29 mouse cellular contexts compared by ENCODE assay signal in genomic region chr17:13187621-13188020, GRCm38 (mm10). TPM values are rescaled to one million over a fixed set of nuclear protein-coding genes. Genes with fewer than 3 reads are reported as not detected.
DNase-seq lines count a peak whose midpoint lies in the region; ATAC-seq and TF ChIP-seq lines count a peak whose summit lies in the region.
"Not testable (repeated sequence)": the region's sequence is repeated elsewhere in the genome, so short reads cannot be mapped to it uniquely, and the experiment has no call there.
"Had no signal": no experiment of that assay in that cellular context is flagged by ENCODE, and none has a peak within 500 bp of the region (broad histone marks: within the 10 kb centered on the region; RNA-seq: fewer than 3 reads in every experiment).

No protein-coding gene starts in this region.

- TF ChIP-seq CTCF in ES-Bruce4 (IDR thresholded peaks at IDR 0.05; ENCODE audit: low read depth, low read length); cerebellum, adult 2 months (IDR thresholded peaks at IDR 0.05; ENCODE audit: borderline replicate concordance, insufficient read depth, low read depth, low read length); layer of hippocampus, adult 2 months (conservative IDR thresholded peaks at IDR 0.05): not testable (repeated sequence)

- intact Hi-C loops in left cerebral cortex, postnatal 4 days (cut with DNase I) = not testable (repeated sequence)

- not testable (repeated sequence) for H3K27me3 ChIP-seq in ES-Bruce4 (ENCODE audit: control insufficient read depth, insufficient read depth, low read length, poor library complexity, severe bottlenecking); cerebellum, adult 2 months (ENCODE audit: control insufficient read depth, insufficient read depth, low read length); forebrain, embryonic 11.5 days (ENCODE audit: control insufficient read depth, insufficient read depth, low read length); heart, embryonic 10.5 days (ENCODE audit: insufficient read depth, poor library complexity, severe bottlenecking)

- 43% methylated on average over 6 of the region's 6 CpGs for WGBS in cerebellum, adult 2 months
- 75% methylated on average over 6 of the region's 6 CpGs for WGBS in forebrain, embryonic 11.5 days
- WGBS in heart, embryonic 10.5 days = 69% methylated on average over 6 of the region's 6 CpGs

- not testable (repeated sequence) for H3K4me3 ChIP-seq in ES-Bruce4 (ENCODE audit: low read depth, low read length); cerebellum, adult 2 months (replicated peaks; ENCODE audit: insufficient read depth, low read depth, low read length); forebrain, embryonic 11.5 days (ENCODE audit: low read depth, low read length); heart, embryonic 10.5 days; layer of hippocampus, adult 2 months

- ATAC-seq in forebrain, embryonic 11.5 days (replicated peaks; ENCODE audit: low FRiP score) = not testable (repeated sequence)

- peak; percentile 13 to 18 for DNase-seq in cerebellum, adult 2 months
- DNase-seq in forebrain, embryonic 11.5 days (ENCODE audit: low spot score) = peak; percentile 46
- peak; percentile 76 for DNase-seq in heart, embryonic 10.5 days (ENCODE audit: low spot score)
- DNase-seq in layer of hippocampus, adult 2 months (ENCODE audit: low spot score in 2 of 2) = not testable (repeated sequence)
- peak; percentile 29 for DNase-seq in left cerebral cortex, postnatal 4 days

- not testable (repeated sequence) for H3K27ac ChIP-seq in ES-Bruce4 (ENCODE audit: insufficient read depth, low read length); cerebellum, adult 2 months (ENCODE audit: insufficient read depth, low read length); forebrain, embryonic 11.5 days (ENCODE audit: low read depth, low read length); heart, embryonic 10.5 days
- H3K27ac ChIP-seq in layer of hippocampus, adult 2 months = peak overlapping the region; percentile 56

- H3K4me1 ChIP-seq in ES-Bruce4 (ENCODE audit: control insufficient read depth, insufficient read depth, low read length); cerebellum, adult 2 months (ENCODE audit: control insufficient read depth, insufficient read depth, low read length); forebrain, embryonic 11.5 days (replicated peaks; ENCODE audit: control insufficient read depth, insufficient read depth, low read length); heart, embryonic 10.5 days: not testable (repeated sequence)

- TF ChIP-seq EP300 in ES-Bruce4 (IDR thresholded peaks at IDR 0.05; ENCODE audit: insufficient read depth, low read depth, low read length) = peak; percentile 48; the same call in 1 of the 2 replicates

- not testable (repeated sequence) for H3K9me3 ChIP-seq in ES-Bruce4 (replicated peaks; ENCODE audit: control insufficient read depth, insufficient read depth, low read length, poor library complexity, severe bottlenecking)
- H3K9me3 ChIP-seq in forebrain, embryonic 11.5 days (ENCODE audit: control insufficient read depth, low read length) = peaks cover 17% of the 10 kb centered on the region; the same call in 1 of the 2 replicates
- H3K9me3 ChIP-seq in heart, embryonic 10.5 days = peaks cover 57% of the 10 kb centered on the region

- H3K4me2 ChIP-seq in forebrain, embryonic 11.5 days (ENCODE audit: low read depth, low read length, severe bottlenecking) = not testable (repeated sequence)

- not testable (repeated sequence) for H3K36me3 ChIP-seq in ES-Bruce4 (ENCODE audit: control insufficient read depth, insufficient read depth, low read length, poor library complexity, severe bottlenecking); forebrain, embryonic 11.5 days (ENCODE audit: control insufficient read depth, insufficient read depth, low read length); heart, embryonic 10.5 days

- H3K9ac ChIP-seq in ES-Bruce4 (ENCODE audit: low read depth, poor library complexity, severe bottlenecking); forebrain, embryonic 11.5 days (ENCODE audit: low read length): not testable (repeated sequence)

- TF ChIP-seq POLR2A in ES-Bruce4 (IDR thresholded peaks at IDR 0.05; ENCODE audit: insufficient read depth, low read length); cerebellum, adult 2 months (IDR thresholded peaks at IDR 0.05; ENCODE audit: borderline replicate concordance, insufficient read depth, low read length): not testable (repeated sequence)

RNA-seq across cellular contexts. Expression of gene Smok2a, which starts 33.4 kb away (rescaled TPM):
- polyA plus RNA-seq in ES-Bruce4 (2011; ENCODE audit: insufficient read depth, insufficient read length, low read depth, missing spikeins) = not detected in 2 replicates
- polyA plus RNA-seq in cerebellum, adult 2 months (2012; rRNA removed) = not detected in 2 replicates
- polyA plus RNA-seq in forebrain, embryonic 11.5 days (2014; fragmentation: Nextera tagmentation; extraction: Ambion mirVana) = not detected in 2 replicates
- polyA plus RNA-seq in heart, embryonic 10.5 days (2016; fragmentation: Nextera tagmentation; extraction: Ambion mirVana) = not detected in 2 replicates
- total RNA-seq in layer of hippocampus, adult 2 months (2021) = not detected
- not detected for total RNA-seq in left cerebral cortex, postnatal 4 days (2021)
- total RNA-seq: adrenal gland, postnatal 10 days; gastrocnemius, adult 2 months; gastrocnemius, postnatal 36 days; heart, adult 8-10 months; heart, postnatal 14 days; layer of hippocampus, postnatal 10 days; left cerebral cortex, adult 8-10 months; megakaryocyte progenitor cell, adult 5-6 weeks had no signal
- polyA plus RNA-seq: embryonic facial prominence, embryonic 11.5 days; forebrain, embryonic 15.5 days; heart, embryonic 14.5 days; hindbrain, embryonic 10.5 days; hindbrain, embryonic 15.5 days; intestine, embryonic 14.5 days; kidney, adult 2 months; kidney, embryonic 16.5 days; limb, embryonic 10.5 days; liver, embryonic 14.5 days; lung, embryonic 15.5 days; midbrain, embryonic 10.5 days; midbrain, embryonic 15.5 days; neural tube, embryonic 15.5 days; stomach, embryonic 15.5 days had no signal

RNA-seq across cellular contexts. Expression of gene Smok2b, which starts 42.4 kb away (rescaled TPM):
- not detected in 2 replicates for polyA plus RNA-seq in ES-Bruce4 (2011; ENCODE audit: insufficient read depth, insufficient read length, low read depth, missing spikeins)
- polyA plus RNA-seq in cerebellum, adult 2 months (2012; rRNA removed) = not detected in 2 replicates
- not detected in 2 replicates for polyA plus RNA-seq in forebrain, embryonic 11.5 days (2014; fragmentation: Nextera tagmentation; extraction: Ambion mirVana)
- polyA plus RNA-seq in heart, embryonic 10.5 days (2016; fragmentation: Nextera tagmentation; extraction: Ambion mirVana) = not detected in 2 replicates
- total RNA-seq in layer of hippocampus, adult 2 months (2021) = not detected
- total RNA-seq in left cerebral cortex, postnatal 4 days (2021) = not detected
- total RNA-seq: adrenal gland, postnatal 10 days; gastrocnemius, adult 2 months; gastrocnemius, postnatal 36 days; heart, adult 8-10 months; heart, postnatal 14 days; layer of hippocampus, postnatal 10 days; left cerebral cortex, adult 8-10 months; megakaryocyte progenitor cell, adult 5-6 weeks had no signal
- polyA plus RNA-seq: embryonic facial prominence, embryonic 11.5 days; forebrain, embryonic 15.5 days; heart, embryonic 14.5 days; hindbrain, embryonic 10.5 days; hindbrain, embryonic 15.5 days; intestine, embryonic 14.5 days; kidney, adult 2 months; kidney, embryonic 16.5 days; limb, embryonic 10.5 days; liver, embryonic 14.5 days; lung, embryonic 15.5 days; midbrain, embryonic 10.5 days; midbrain, embryonic 15.5 days; neural tube, embryonic 15.5 days; stomach, embryonic 15.5 days had no signal

RNA-seq across cellular contexts. Expression of gene Unc93a, which starts 56.0 kb away (rescaled TPM):
- polyA plus RNA-seq in ES-Bruce4 (2011; ENCODE audit: insufficient read depth, insufficient read length, low read depth, missing spikeins) = not detected in 2 replicates
- not detected in 2 replicates for polyA plus RNA-seq in cerebellum, adult 2 months (2012; rRNA removed)
- polyA plus RNA-seq in forebrain, embryonic 11.5 days (2014; fragmentation: Nextera tagmentation; extraction: Ambion mirVana) = not detected in 2 replicates
- not detected in 2 replicates for polyA plus RNA-seq in heart, embryonic 10.5 days (2016; fragmentation: Nextera tagmentation; extraction: Ambion mirVana)
- not detected for total RNA-seq in layer of hippocampus, adult 2 months (2021)
- under 1 TPM; 0.22 to 0.24 TPM for total RNA-seq in left cerebral cortex, postnatal 4 days (2021)
- total RNA-seq: gastrocnemius, adult 2 months; gastrocnemius, postnatal 36 days; heart, adult 8-10 months; heart, postnatal 14 days; layer of hippocampus, postnatal 10 days had no signal
- polyA plus RNA-seq: embryonic facial prominence, embryonic 11.5 days; forebrain, embryonic 15.5 days; heart, embryonic 14.5 days; hindbrain, embryonic 10.5 days; hindbrain, embryonic 15.5 days; intestine, embryonic 14.5 days; kidney, adult 2 months; kidney, embryonic 16.5 days; limb, embryonic 10.5 days; liver, embryonic 14.5 days; lung, embryonic 15.5 days; midbrain, embryonic 10.5 days; midbrain, embryonic 15.5 days; neural tube, embryonic 15.5 days; stomach, embryonic 15.5 days had no signal
